Mouse (Mus musculus) olfactory bulb, adult 2 months (tissue): ENCODE measurements around the gene Btbd11.

Experiments
- CTCF ChIP-seq: fragments of 200-500 bp; IDR thresholded peaks from 2 replicates; pipeline ENCODE4 v1.5.1; 2012; ENCODE audit warnings: low read depth, mild to moderate bottlenecking, low read length, moderate library complexity; ENCODE audit not compliant: insufficient read depth
- POLR2A ChIP-seq: fragments of 200-500 bp; IDR thresholded peaks from 2 replicates; pipeline ENCODE4 v1.6.1; 2012; ENCODE audit warnings: mild to moderate bottlenecking, low read depth, low read length, moderate library complexity; ENCODE audit not compliant: insufficient read depth

GRCm38 (mm10) chr10:85482480-85482879, 95.9 kb downstream of the Btbd11 start:
- TF ChIP-seq CTCF = no peak
- no peak for TF ChIP-seq POLR2A
